Mouse (Mus musculus) monocyte, adult 5-6 weeks (primary cell): ENCODE results near the gene Gpr161. TPM values are rescaled to one million over a fixed set of nuclear protein-coding genes. Genes with fewer than 3 reads are reported as not detected.

Experiments used
- ATAC-seq: fragments of 153-309, 156-312 bp; replicated peaks from 2 replicates; pipeline ENCODE4 v1.8.0; 2017; ENCODE audit warnings: mild to moderate bottlenecking; ENCODE audit not compliant: low TSS enrichment, insufficient number of reproducible peaks, severe bottlenecking, poor library complexity, low FRiP score
- total RNA-seq: library from RNA; stranded (forward); fragments of 200-1000, 200-491, 200-594 nt; gene quantifications from 3 replicates; pipeline ENCODE4 v1.2.3, GENCODE M21; 2017

Gpr161 gene
- total RNA-seq: not detected in 3 replicates

- ATAC-seq: no peak
Measured at GRCm38 (mm10) chr1:165295489-165295888, at the start of gene Gpr161. Gene Gpr161, plus strand, starts transcription at chr1:165295789.

GRCm38 (mm10) chr1:165246587-165246986, 49.0 kb upstream of the Gpr161 start:
- no peak for ATAC-seq

GRCm38 (mm10) chr1:165247085-165247484, 48.5 kb upstream of the Gpr161 start:
- no peak for ATAC-seq

- no peak for ATAC-seq
Measured at GRCm38 (mm10) chr1:165247788-165248187, 47.8 kb upstream of the Gpr161 start.

GRCm38 (mm10) chr1:165248842-165249241, 46.7 kb upstream of the Gpr161 start:
- ATAC-seq: no peak

GRCm38 (mm10) chr1:165250546-165250945, 45.0 kb upstream of the Gpr161 start:
- ATAC-seq: no peak

- no peak for ATAC-seq
Measured at GRCm38 (mm10) chr1:165252027-165252671, 43.4 kb upstream of the Gpr161 start.

- ATAC-seq: no peak
Measured at GRCm38 (mm10) chr1:165274946-165275345, 20.6 kb upstream of the Gpr161 start.

GRCm38 (mm10) chr1:165280741-165281140, 14.8 kb upstream of the Gpr161 start:
- ATAC-seq: no peak

GRCm38 (mm10) chr1:165281351-165282221, 14.0 kb upstream of the Gpr161 start:
- ATAC-seq: no peak

GRCm38 (mm10) chr1:165282222-165282966, 13.2 kb upstream of the Gpr161 start:
- no peak for ATAC-seq

- ATAC-seq: no peak
Measured at GRCm38 (mm10) chr1:165282967-165283345, 12.6 kb upstream of the Gpr161 start.

- no peak for ATAC-seq
Measured at GRCm38 (mm10) chr1:165284096-165284495, 11.5 kb upstream of the Gpr161 start.

- no peak for ATAC-seq
Measured at GRCm38 (mm10) chr1:165288165-165288564, 7.4 kb upstream of the Gpr161 start.

GRCm38 (mm10) chr1:165289831-165290230, 5.8 kb upstream of the Gpr161 start:
- ATAC-seq: no peak

GRCm38 (mm10) chr1:165291606-165292005, 4.0 kb upstream of the Gpr161 start:
- ATAC-seq: no peak

- no peak for ATAC-seq
Measured at GRCm38 (mm10) chr1:165301108-165301507, 5.5 kb downstream of the Gpr161 start.

- no peak for ATAC-seq
Measured at GRCm38 (mm10) chr1:165301567-165301966, 6.0 kb downstream of the Gpr161 start.

GRCm38 (mm10) chr1:165302455-165303208, 7.0 kb downstream of the Gpr161 start:
- ATAC-seq: no peak
